ENCODE assay signal across 26 mouse cellular contexts in the genomic region with DNA sequence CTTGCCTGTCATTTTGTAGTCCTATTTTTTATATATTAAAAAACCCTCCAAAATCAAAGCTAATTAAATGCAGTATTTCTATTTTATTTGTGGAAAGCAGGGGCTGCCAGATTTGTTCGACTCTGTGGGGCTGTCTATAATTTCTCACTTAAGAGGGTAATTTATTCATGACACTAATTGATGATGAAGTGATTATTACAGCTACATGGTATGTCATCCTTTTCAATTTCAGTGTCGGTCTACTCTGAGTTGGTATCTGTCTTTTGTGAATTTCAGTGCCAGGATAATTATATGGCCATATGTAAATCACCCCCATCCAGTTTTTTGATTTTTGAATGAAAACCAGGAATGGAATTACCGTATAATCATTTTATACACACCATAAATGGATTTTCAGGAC.
DNase-seq lines count a peak whose midpoint lies in the region; ATAC-seq and TF ChIP-seq lines count a peak whose summit lies in the region.
"Had no signal": no experiment of that assay in that cellular context is flagged by ENCODE, and none has a peak within 500 bp of the region (broad histone marks: within the 10 kb centered on the region; RNA-seq: fewer than 3 reads in every experiment).

No protein-coding gene starts in this region.

- H3K9ac ChIP-seq in hindbrain, embryonic 14.5 days: no peak overlapping the region
- H3K9ac ChIP-seq in hindbrain, embryonic 11.5 days (ENCODE audit: low read depth, low read length): no peak overlapping the region
- no peak overlapping the region for H3K9ac ChIP-seq in midbrain, postnatal 0 days (replicated peaks; ENCODE audit: low read length, poor library complexity, severe bottlenecking)
- H3K9ac ChIP-seq in midbrain, embryonic 16.5 days (ENCODE audit: low read depth, low read length): no peak overlapping the region
- H3K9ac ChIP-seq in forebrain, embryonic 15.5 days (replicated peaks): no peak overlapping the region
- H3K9ac ChIP-seq: embryonic facial prominence, embryonic 12.5 days; embryonic facial prominence, embryonic 15.5 days; heart, embryonic 13.5 days; hindbrain, embryonic 12.5 days; intestine, embryonic 15.5 days had no signal

- no peaks in the 10 kb centered on the region for H3K36me3 ChIP-seq in hindbrain, embryonic 14.5 days (replicated peaks; ENCODE audit: control insufficient read depth, insufficient read depth)
- no peaks in the 10 kb centered on the region for H3K36me3 ChIP-seq in hindbrain, embryonic 11.5 days (ENCODE audit: control insufficient read depth, insufficient read depth, low read length)
- H3K36me3 ChIP-seq in midbrain, postnatal 0 days (ENCODE audit: insufficient read depth, low read length): no peaks in the 10 kb centered on the region
- no peaks in the 10 kb centered on the region for H3K36me3 ChIP-seq in midbrain, embryonic 16.5 days (ENCODE audit: control insufficient read depth, insufficient read depth, low read length)
- no peaks in the 10 kb centered on the region for H3K36me3 ChIP-seq in forebrain, embryonic 15.5 days
- H3K36me3 ChIP-seq: embryonic facial prominence, embryonic 12.5 days; embryonic facial prominence, embryonic 15.5 days; heart, embryonic 10.5 days; heart, embryonic 13.5 days; hindbrain, embryonic 12.5 days; intestine, embryonic 15.5 days had no signal

- H3K4me3 ChIP-seq in hindbrain, embryonic 14.5 days (replicated peaks; ENCODE audit: low read length): no peak overlapping the region
- no peak overlapping the region for H3K4me3 ChIP-seq in hindbrain, embryonic 11.5 days (ENCODE audit: low read depth, low read length)
- H3K4me3 ChIP-seq in midbrain, postnatal 0 days (ENCODE audit: low read depth, low read length): no peak overlapping the region
- no peak overlapping the region for H3K4me3 ChIP-seq in midbrain, embryonic 16.5 days (ENCODE audit: low read depth, low read length)
- H3K4me3 ChIP-seq in forebrain, embryonic 15.5 days: no peak overlapping the region
- H3K4me3 ChIP-seq: embryonic facial prominence, embryonic 12.5 days; embryonic facial prominence, embryonic 15.5 days; heart, adult 2 months; heart, embryonic 10.5 days; heart, embryonic 13.5 days; hindbrain, embryonic 12.5 days; intestine, embryonic 15.5 days had no signal

- no peak overlapping the region for H3K27ac ChIP-seq in hindbrain, embryonic 14.5 days
- no peak overlapping the region for H3K27ac ChIP-seq in hindbrain, embryonic 11.5 days (ENCODE audit: low read depth, low read length)
- no peak overlapping the region for H3K27ac ChIP-seq in midbrain, postnatal 0 days (ENCODE audit: low read depth, low read length)
- no peak overlapping the region for H3K27ac ChIP-seq in midbrain, embryonic 16.5 days (ENCODE audit: low read length)
- no peak overlapping the region for H3K27ac ChIP-seq in forebrain, embryonic 15.5 days (replicated peaks)
- H3K27ac ChIP-seq: embryonic facial prominence, embryonic 12.5 days; embryonic facial prominence, embryonic 15.5 days; heart, adult 2 months; heart, embryonic 10.5 days; heart, embryonic 13.5 days; hindbrain, embryonic 12.5 days; intestine, embryonic 15.5 days had no signal

- DNase-seq in hindbrain, embryonic 14.5 days (ENCODE audit: low spot score): no peak
- DNase-seq in hindbrain, embryonic 11.5 days (ENCODE audit: low spot score): no peak
- peak; percentile 16 for DNase-seq in midbrain, postnatal 0 days (ENCODE audit: low spot score)
- no peak for DNase-seq in testis, postnatal 14 days (ENCODE audit: low spot score)
- no peak for DNase-seq in natural killer cell, adult 2 months (ENCODE audit: low spot score in 2 of 2)
- DNase-seq: adrenal gland, adult 2 months; adrenal gland, postnatal 14 days; cerebellum, adult 11-12 months; cerebellum, adult 9-10 months; cerebellum, postnatal 14 days; gastrocnemius, postnatal 10 days; gastrocnemius, postnatal 36 days; heart, adult 2 months; heart, postnatal 14 days; heart, postnatal 4 days; kidney, adult 11 months had no signal

- no peaks in the 10 kb centered on the region for H3K27me3 ChIP-seq in hindbrain, embryonic 14.5 days (ENCODE audit: control insufficient read depth, insufficient read depth, low read length)
- no peaks in the 10 kb centered on the region for H3K27me3 ChIP-seq in hindbrain, embryonic 11.5 days (ENCODE audit: control insufficient read depth, insufficient read depth, low read length)
- H3K27me3 ChIP-seq in midbrain, postnatal 0 days (ENCODE audit: insufficient read depth, low read length): no peaks in the 10 kb centered on the region
- no peaks in the 10 kb centered on the region for H3K27me3 ChIP-seq in midbrain, embryonic 16.5 days (ENCODE audit: control insufficient read depth, insufficient read depth, low read depth, low read length)
- H3K27me3 ChIP-seq in forebrain, embryonic 15.5 days: no peaks in the 10 kb centered on the region
- H3K27me3 ChIP-seq: embryonic facial prominence, embryonic 12.5 days; embryonic facial prominence, embryonic 15.5 days; heart, embryonic 13.5 days; hindbrain, embryonic 12.5 days; intestine, embryonic 15.5 days had no signal

- no peaks in the 10 kb centered on the region for H3K9me3 ChIP-seq in hindbrain, embryonic 14.5 days (ENCODE audit: control insufficient read depth, low read length)
- H3K9me3 ChIP-seq in hindbrain, embryonic 11.5 days (ENCODE audit: control insufficient read depth, low read length): no peaks in the 10 kb centered on the region
- no peaks in the 10 kb centered on the region for H3K9me3 ChIP-seq in midbrain, postnatal 0 days (ENCODE audit: low read length)
- H3K9me3 ChIP-seq in midbrain, embryonic 16.5 days (replicated peaks; ENCODE audit: control insufficient read depth, low read length, poor library complexity, severe bottlenecking): no peaks in the 10 kb centered on the region
- no peaks in the 10 kb centered on the region for H3K9me3 ChIP-seq in forebrain, embryonic 15.5 days
- H3K9me3 ChIP-seq: embryonic facial prominence, embryonic 12.5 days; embryonic facial prominence, embryonic 15.5 days; heart, embryonic 10.5 days; heart, embryonic 13.5 days; hindbrain, embryonic 12.5 days; intestine, embryonic 15.5 days had no signal

- ATAC-seq in hindbrain, embryonic 14.5 days (ENCODE audit: low FRiP score): peak; percentile 14; the same call in 1 of the 2 replicates
- no peak for ATAC-seq in hindbrain, embryonic 11.5 days (ENCODE audit: low FRiP score)
- no peak for ATAC-seq in midbrain, postnatal 0 days (ENCODE audit: low FRiP score)
- ATAC-seq in midbrain, embryonic 16.5 days: no peak
- peak; percentile 93 for ATAC-seq in forebrain, embryonic 15.5 days (replicated peaks)
- ATAC-seq: CD4-positive, CD25-positive, alpha-beta regulatory T cell, adult 4 months; hindbrain, embryonic 16.5 days; intestine, embryonic 15.5 days had no signal

- no peak overlapping the region for H3K4me2 ChIP-seq in hindbrain, embryonic 14.5 days (replicated peaks)
- H3K4me2 ChIP-seq in hindbrain, embryonic 11.5 days (replicated peaks; ENCODE audit: low read depth, low read length): no peak overlapping the region
- H3K4me2 ChIP-seq in midbrain, postnatal 0 days (ENCODE audit: low read depth, low read length, poor library complexity, severe bottlenecking): no peak overlapping the region
- no peak overlapping the region for H3K4me2 ChIP-seq in midbrain, embryonic 16.5 days (ENCODE audit: low read length)
- no peak overlapping the region for H3K4me2 ChIP-seq in forebrain, embryonic 15.5 days (replicated peaks)
- H3K4me2 ChIP-seq: embryonic facial prominence, embryonic 12.5 days; embryonic facial prominence, embryonic 15.5 days; heart, embryonic 13.5 days; hindbrain, embryonic 12.5 days; intestine, embryonic 15.5 days had no signal

- TF ChIP-seq CTCF in midbrain, postnatal 0 days (IDR thresholded peaks at IDR 0.05): no peak

- WGBS in hindbrain, embryonic 14.5 days: 51% methylated on average over 3 of the region's 3 CpGs
- WGBS in hindbrain, embryonic 11.5 days: 74% methylated on average over 3 of the region's 3 CpGs
- 50% methylated on average over 3 of the region's 3 CpGs for WGBS in midbrain, postnatal 0 days
- 58% methylated on average over 3 of the region's 3 CpGs for WGBS in midbrain, embryonic 16.5 days
- WGBS in forebrain, embryonic 15.5 days: 36% methylated on average over 3 of the region's 3 CpGs

- H3K4me1 ChIP-seq in hindbrain, embryonic 14.5 days (replicated peaks; ENCODE audit: control insufficient read depth, insufficient read depth, low read length): no peaks in the 10 kb centered on the region
- H3K4me1 ChIP-seq in hindbrain, embryonic 11.5 days (replicated peaks; ENCODE audit: control insufficient read depth, insufficient read depth, low read length): no peaks in the 10 kb centered on the region
- H3K4me1 ChIP-seq in midbrain, postnatal 0 days (ENCODE audit: insufficient read depth, low read length): no peaks in the 10 kb centered on the region
- H3K4me1 ChIP-seq in midbrain, embryonic 16.5 days (ENCODE audit: control insufficient read depth, insufficient read depth, low read length): no peaks in the 10 kb centered on the region
- 0 out of 2 replicates have a peak, but pooled peaks cover 3% of the 10 kb centered on the region for H3K4me1 ChIP-seq in forebrain, embryonic 15.5 days
- H3K4me1 ChIP-seq: embryonic facial prominence, embryonic 12.5 days; embryonic facial prominence, embryonic 15.5 days; heart, embryonic 10.5 days; heart, embryonic 13.5 days; hindbrain, embryonic 12.5 days; intestine, embryonic 15.5 days had no signal

Comparison
In these comparisons a context has a peak if more than half of its experiments do, and no peak if none do; other contexts are left out.
1. ATAC-seq: peak in hindbrain, embryonic 14.5 days (single experiment) and forebrain, embryonic 15.5 days (single experiment); none in hindbrain, embryonic 11.5 days (single experiment), midbrain, postnatal 0 days (single experiment) and midbrain, embryonic 16.5 days (single experiment).